Mouse (Mus musculus) midbrain, embryonic 15.5 days (tissue): ENCODE results near the gene Vps52. TPM values are rescaled to one million over a fixed set of nuclear protein-coding genes. Genes with fewer than 3 reads are reported as not detected.

ENCODE experiments used
- ATAC-seq: fragments of 200-750 bp; cut with Nextera tagmentation; replicated peaks from 2 replicates; pipeline ENCODE4 v1.8.0; 2017; ENCODE audit warnings: moderate TSS enrichment
- H3K27ac ChIP-seq: fragments of 300-500 bp; sonication (generic); 2 replicates; pipeline ENCODE4 v1.5.1; 2015; ENCODE audit warnings: mild to moderate bottlenecking, inconsistent platforms
- H3K27me3 ChIP-seq: fragments of 300-500 bp; sonication (generic); replicated peaks from 2 replicates; pipeline ENCODE4 v1.6.1; 2015; ENCODE audit warnings: inconsistent platforms
- H3K36me3 ChIP-seq: fragments of 300-500 bp; sonication (generic); replicated peaks from 2 replicates; pipeline ENCODE4 v1.6.1; 2015; ENCODE audit warnings: inconsistent platforms
- H3K4me1 ChIP-seq: fragments of 300-500 bp; sonication (generic); 2 replicates; pipeline ENCODE4 v1.6.1; 2015; ENCODE audit warnings: inconsistent platforms
- H3K4me2 ChIP-seq: fragments of 300-500 bp; sonication (generic); 2 replicates; pipeline ENCODE4 v1.6.1; 2015; ENCODE audit warnings: inconsistent platforms, mild to moderate bottlenecking, moderate library complexity
- H3K4me3 ChIP-seq: fragments of 300-500 bp; sonication (generic); 2 replicates; pipeline ENCODE4 v1.5.1; 2015; ENCODE audit warnings: mild to moderate bottlenecking, inconsistent platforms
- H3K9ac ChIP-seq: fragments of 300-500 bp; sonication (generic); 2 replicates; pipeline ENCODE4 v1.6.1; 2015; ENCODE audit warnings: mild to moderate bottlenecking, inconsistent platforms
- H3K9me3 ChIP-seq: fragments of 300-500 bp; sonication (generic); 2 replicates; pipeline ENCODE4 v1.6.1; 2016; ENCODE audit warnings: inconsistent platforms
- WGBS: fragments of 180-500 bp; shearing (Covaris S2); methylation state at CpG from one replicate; pipeline ENCODE4 v1.1.7; 2015; ENCODE audit warnings: mixed read lengths; 5-methylcytosine and 5-hydroxymethylcytosine counted together
- polyA plus RNA-seq: library from polyadenylated mRNA; unstranded; fragments of >200 nt; fragmentation: Nextera tagmentation; extraction: Ambion mirVana; gene quantifications from 2 replicates; pipeline ENCODE4 v1.2.1, GENCODE M21; 2015

The Vps52 gene
- polyA plus RNA-seq, 1 experiment from 2014 or later = 84.4 TPM

- Histone ChIP-seq H3K9ac (no peak overlapping the region), H3K4me1 (no peaks in the 10 kb centered on the region), H3K27me3 (no peaks in the 10 kb centered on the region), H3K4me2 (no peak overlapping the region), H3K9me3 (no peaks in the 10 kb centered on the region), H3K36me3 (no peaks in the 10 kb centered on the region), H3K27ac (no peak overlapping the region), H3K4me3 (no peak overlapping the region)
- WGBS = 87% methylated on average over 8 of the region's 8 CpGs
- no peak for ATAC-seq
Observed at GRCm38 (mm10) chr17:34013436-34013835, 57.8 kb downstream of the Vps52 start.

Other genes starting within 250 kb of the Vps52 start
- gene March2, start 237.1 kb upstream of the Vps52 start, polyA plus RNA-seq = 71.2 and 79.2 TPM in 2 replicates
- 630 and 639 TPM in 2 replicates for gene Rab11b, start 195.3 kb upstream of the Vps52 start, polyA plus RNA-seq
- gene Angptl4, start 174.0 kb upstream of the Vps52 start, polyA plus RNA-seq = 22.6 and 23.3 TPM in 2 replicates
- 51.5 and 53.4 TPM in 2 replicates for gene Kank3, start 145.3 kb upstream of the Vps52 start, polyA plus RNA-seq
- gene Rps28, start 131.2 kb upstream of the Vps52 start, polyA plus RNA-seq = 476 TPM in 2 replicates
- gene Ndufa7, start 131.2 kb upstream of the Vps52 start, polyA plus RNA-seq = 467 and 476 TPM in 2 replicates
- 50.8 and 58.9 TPM in 2 replicates for gene Cd320, start 112.7 kb upstream of the Vps52 start, polyA plus RNA-seq
- not detected in 2 replicates for gene Gm7029, start 82.0 kb upstream of the Vps52 start, polyA plus RNA-seq
- gene Kifc1, start 65.2 kb upstream of the Vps52 start, polyA plus RNA-seq = 1.5 and 2.6 TPM in 2 replicates
- gene Platr17, start 50.7 kb upstream of the Vps52 start, polyA plus RNA-seq = 0.50 and 0.51 TPM in 2 replicates
- 59.4 and 61.1 TPM in 2 replicates for gene Daxx, start 46.4 kb upstream of the Vps52 start, polyA plus RNA-seq
- 23.6 and 28.6 TPM in 2 replicates for gene Tapbp, start 39.9 kb upstream of the Vps52 start, polyA plus RNA-seq
- 18.1 and 18.3 TPM in 2 replicates for gene Zbtb22, start 39.9 kb upstream of the Vps52 start, polyA plus RNA-seq
- gene Rgl2, start 26.3 kb upstream of the Vps52 start, polyA plus RNA-seq = 60.9 and 61.1 TPM in 2 replicates
- 178 TPM in 2 replicates for gene Pfdn6, start 15.5 kb upstream of the Vps52 start, polyA plus RNA-seq
- gene Wdr46, start 15.2 kb upstream of the Vps52 start, polyA plus RNA-seq = 25.9 and 26.2 TPM in 2 replicates
- gene B3galt4, start 4.3 kb upstream of the Vps52 start, polyA plus RNA-seq = 14.9 and 15.1 TPM in 2 replicates
- 689 and 743 TPM in 2 replicates for gene Rps18, start 189 bp downstream of the Vps52 start, polyA plus RNA-seq
- gene H2-K1, start 44.5 kb downstream of the Vps52 start, polyA plus RNA-seq = 19.0 and 20.1 TPM in 2 replicates
- gene Ring1, start 68.9 kb downstream of the Vps52 start, polyA plus RNA-seq = 22.8 and 26.3 TPM in 2 replicates
- gene H2-Ke6, start 72.2 kb downstream of the Vps52 start, polyA plus RNA-seq = 65.6 and 74.1 TPM in 2 replicates
- 178 and 184 TPM in 2 replicates for gene Slc39a7, start 75.9 kb downstream of the Vps52 start, polyA plus RNA-seq
- 64.7 and 65.5 TPM in 2 replicates for gene Rxrb, start 76.0 kb downstream of the Vps52 start, polyA plus RNA-seq
- gene Col11a2, start 83.6 kb downstream of the Vps52 start, polyA plus RNA-seq = 3.2 and 4.8 TPM in 2 replicates
- gene H2-Oa, start 136.5 kb downstream of the Vps52 start, polyA plus RNA-seq = not detected in 2 replicates
- 17.2 and 18.8 TPM in 2 replicates for gene H2-DMa, start 163.7 kb downstream of the Vps52 start, polyA plus RNA-seq
- 137 and 140 TPM in 2 replicates for gene Brd2, start 166.8 kb downstream of the Vps52 start, polyA plus RNA-seq
- gene H2-DMb2, start 187.5 kb downstream of the Vps52 start, polyA plus RNA-seq = 0.27 and 0.65 TPM in 2 replicates
- gene H2-DMb1, start 197.3 kb downstream of the Vps52 start, polyA plus RNA-seq = 0.79 and 1.2 TPM in 2 replicates
- 2.3 and 3.1 TPM in 2 replicates for gene Tap1, start 231.7 kb downstream of the Vps52 start, polyA plus RNA-seq
- 1.5 and 2.0 TPM in 2 replicates for gene Psmb9, start 232.0 kb downstream of the Vps52 start, polyA plus RNA-seq
- gene Psmb8, start 241.9 kb downstream of the Vps52 start, polyA plus RNA-seq = 4.1 and 4.2 TPM in 2 replicates
- 1.7 and 2.2 TPM in 2 replicates for gene Tap2, start 247.7 kb downstream of the Vps52 start, polyA plus RNA-seq